Mouse (Mus musculus) heart, adult 11 months (tissue): ENCODE data around the gene Ssh2.

ENCODE experiments used
- DNase-seq: peaks from one replicate; pipeline ENCODE4 v3.0.0; 2022

Gene Ssh2

GRCm38 (mm10) chr11:77414141-77414839, 198.2 kb downstream of the Ssh2 start:
- peak; percentile 57 for DNase-seq

GRCm38 (mm10) chr11:77416212-77417000, 200.3 kb downstream of the Ssh2 start:
- peak; percentile 98 for DNase-seq

GRCm38 (mm10) chr11:77418021-77418420, 201.9 kb downstream of the Ssh2 start:
- no peak for DNase-seq

- DNase-seq = peak; percentile 96
Measured at GRCm38 (mm10) chr11:77423175-77423859, 207.2 kb downstream of the Ssh2 start.

GRCm38 (mm10) chr11:77428446-77428845, 212.4 kb downstream of the Ssh2 start:
- peak; percentile 87 for DNase-seq

- DNase-seq = peak; percentile 56
Measured at GRCm38 (mm10) chr11:77437026-77437425, 220.9 kb downstream of the Ssh2 start.

GRCm38 (mm10) chr11:77440081-77440480, 224.0 kb downstream of the Ssh2 start:
- peak; percentile 90 for DNase-seq

GRCm38 (mm10) chr11:77441020-77441419, 224.9 kb downstream of the Ssh2 start:
- DNase-seq = peak; percentile 86

- DNase-seq = peak; percentile 99
Measured at GRCm38 (mm10) chr11:77442186-77443170, 226.4 kb downstream of the Ssh2 start.

- DNase-seq = peak; percentile 98
Measured at GRCm38 (mm10) chr11:77444939-77445338, 228.9 kb downstream of the Ssh2 start.

- peak; percentile 98 for DNase-seq
Measured at GRCm38 (mm10) chr11:77446628-77447041, 230.5 kb downstream of the Ssh2 start.

- peak; percentile 97 for DNase-seq
Measured at GRCm38 (mm10) chr11:77449224-77449623, 233.1 kb downstream of the Ssh2 start.

- DNase-seq = peak; percentile 92
Measured at GRCm38 (mm10) chr11:77451670-77452069, 235.6 kb downstream of the Ssh2 start.

GRCm38 (mm10) chr11:77453388-77453787, 237.3 kb downstream of the Ssh2 start:
- DNase-seq = peak; percentile 84

GRCm38 (mm10) chr11:77455770-77456510, 239.9 kb downstream of the Ssh2 start:
- DNase-seq = peak; percentile 86

- peak; percentile 98 for DNase-seq
Measured at GRCm38 (mm10) chr11:77456866-77457265, 240.8 kb downstream of the Ssh2 start.

GRCm38 (mm10) chr11:77461856-77462255, 245.8 kb downstream of the Ssh2 start:
- no peak for DNase-seq

- DNase-seq = peak; percentile 99
Measured at GRCm38 (mm10) chr11:77462283-77463100, 246.4 kb downstream of the Ssh2 start, which contains the start of gene Coro6. Coro6 (plus strand) TSS chr11:77462411.

GRCm38 (mm10) chr11:77463101-77463445, 247.0 kb downstream of the Ssh2 start:
- DNase-seq = peak; percentile 95

- peak; percentile 95 for DNase-seq
Measured at GRCm38 (mm10) chr11:77463786-77464185, 247.7 kb downstream of the Ssh2 start.

- peak; percentile 95 for DNase-seq
Measured at GRCm38 (mm10) chr11:77464684-77465083, 248.6 kb downstream of the Ssh2 start.
